Mouse (Mus musculus): ENCODE results near the gene Il33. TPM values are rescaled to one million over a fixed set of nuclear protein-coding genes. Genes with fewer than 3 reads are reported as not detected.

Gene Il33
- polyA plus RNA-seq, 1 experiment from 2014 or later: 0.34 TPM

DNA sequence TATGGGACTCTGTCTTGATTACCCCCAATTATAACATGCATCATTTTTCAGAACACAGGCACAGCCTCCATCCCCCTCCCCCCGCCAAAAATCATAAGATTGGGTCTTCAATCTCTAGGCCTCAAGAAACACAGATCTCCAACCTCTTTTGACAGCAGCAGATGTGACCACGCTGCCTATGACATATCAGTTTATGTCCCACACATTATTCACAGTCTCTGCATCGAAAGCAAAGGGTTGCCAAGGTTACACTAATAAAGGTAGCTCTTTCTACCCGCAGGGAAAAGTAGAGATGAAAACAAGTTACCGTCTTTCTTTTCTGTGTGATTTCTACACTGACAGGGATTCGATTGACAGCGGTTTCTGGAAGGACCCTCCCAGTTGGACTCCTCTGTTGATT is 29.9 kb upstream of the Il33 start:
- H3K4me2 ChIP-seq (replicated peaks): no peak overlapping the region
- no peak overlapping the region for H3K4me3 ChIP-seq
- no peak overlapping the region for H3K9ac ChIP-seq (replicated peaks)
- ATAC-seq (replicated peaks): no peak
- no peaks in the 10 kb centered on the region for H3K9me3 ChIP-seq
- 48% methylated on average over 7 of the region's 7 CpGs for WGBS
- no peaks in the 10 kb centered on the region for H3K4me1 ChIP-seq
- no peaks in the 10 kb centered on the region for H3K36me3 ChIP-seq
- no peaks in the 10 kb centered on the region for H3K27me3 ChIP-seq
- no peak overlapping the region for H3K27ac ChIP-seq (replicated peaks)

DNA sequence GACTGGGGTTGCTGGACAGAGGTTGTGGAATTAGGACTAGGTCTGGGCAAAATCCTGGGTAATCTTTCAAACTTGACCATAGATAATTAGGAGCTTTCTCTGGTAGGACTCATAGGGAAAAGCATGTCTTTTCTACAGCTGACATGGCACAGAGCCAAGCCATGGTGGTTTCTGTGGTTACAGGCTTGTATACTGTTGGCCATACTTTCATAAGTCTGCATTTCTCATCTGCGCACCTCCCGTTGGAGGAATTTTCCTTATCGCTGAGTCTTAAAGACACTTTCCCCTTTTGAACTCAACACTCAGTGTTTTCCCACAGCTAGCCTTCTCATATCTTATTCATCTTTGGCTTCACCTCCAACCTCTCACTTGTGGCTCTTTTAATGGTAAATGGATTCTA is 24.6 kb upstream of the Il33 start:
- H3K4me2 ChIP-seq (replicated peaks): no peak overlapping the region
- no peak for ATAC-seq (replicated peaks)
- H3K27ac ChIP-seq (replicated peaks): no peak overlapping the region

DNA sequence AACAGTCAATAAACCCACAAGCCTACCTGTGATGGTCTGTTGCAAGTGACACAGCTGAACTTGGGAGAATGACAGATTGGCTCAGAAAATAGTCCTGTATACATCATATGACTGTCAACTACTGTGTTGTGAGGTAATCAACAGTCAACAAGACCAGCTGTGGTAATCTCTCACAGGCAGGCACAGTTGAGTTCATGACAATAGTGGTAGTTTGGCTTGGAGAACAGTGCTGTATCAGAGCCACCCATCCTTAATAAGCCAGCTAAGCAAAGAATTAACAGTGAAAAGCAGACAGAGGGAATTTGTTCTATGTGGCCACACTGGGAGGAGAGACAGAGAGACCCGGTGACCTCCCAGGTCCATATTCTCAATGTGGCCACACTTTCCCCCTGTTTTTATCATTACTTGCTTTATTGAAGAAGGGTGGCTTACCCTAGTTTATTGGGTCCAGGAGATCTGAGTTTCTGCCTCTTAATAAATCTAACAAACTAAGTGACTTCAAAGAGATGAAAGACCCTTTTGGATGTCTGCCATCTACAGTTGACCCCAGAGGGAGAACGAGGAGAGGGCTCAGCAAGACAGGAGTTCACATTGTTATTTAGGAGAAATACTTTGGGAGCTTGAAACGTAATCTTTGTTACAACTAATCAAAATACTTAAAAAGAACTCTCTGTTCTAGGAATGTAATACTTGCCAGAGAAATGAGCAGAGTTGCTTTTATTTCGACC is 22.4 kb upstream of the Il33 start:
- Histone ChIP-seq H3K4me3 (no peak overlapping the region), H3K9me3 (no peaks in the 10 kb centered on the region), H3K4me2 (replicated peaks) (no peak overlapping the region), H3K36me3 (no peaks in the 10 kb centered on the region), H3K9ac (replicated peaks) (no peak overlapping the region), H3K27ac (replicated peaks) (no peak overlapping the region), H3K4me1 (no peaks in the 10 kb centered on the region), H3K27me3 (no peaks in the 10 kb centered on the region)
- ATAC-seq (replicated peaks): no peak
- WGBS: 52% methylated on average over 4 of the region's 4 CpGs

More for the DNA sequence above, 24.6 kb upstream of the Il33 start:
- no peaks in the 10 kb centered on the region for H3K27me3 ChIP-seq
- no peaks in the 10 kb centered on the region for H3K9me3 ChIP-seq
- no peak overlapping the region for H3K4me3 ChIP-seq
- 85% methylated on average over 3 of the region's 3 CpGs for WGBS
- H3K36me3 ChIP-seq: no peaks in the 10 kb centered on the region
- no peaks in the 10 kb centered on the region for H3K4me1 ChIP-seq
- no peak overlapping the region for H3K9ac ChIP-seq (replicated peaks)

DNA sequence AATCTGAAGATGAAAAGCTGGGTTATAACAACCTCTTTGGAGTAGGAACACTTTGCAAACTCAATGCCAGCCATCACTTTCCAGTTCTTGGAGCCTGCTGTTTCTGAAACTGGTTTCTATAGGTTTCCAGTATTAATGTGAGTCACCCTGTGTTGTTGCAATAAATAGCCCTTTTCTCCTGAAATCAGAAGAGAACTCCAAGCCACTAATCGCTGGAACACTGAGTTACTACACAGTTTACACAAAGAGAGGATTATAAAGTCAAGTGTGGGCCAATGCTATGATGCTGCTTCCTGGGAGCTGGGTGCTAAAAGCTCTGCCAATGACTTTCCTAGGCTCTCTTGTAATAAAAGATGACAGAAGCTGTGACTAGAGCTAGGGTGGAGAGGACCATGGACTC is 19.0 kb upstream of the Il33 start:
- H3K27me3 ChIP-seq: no peaks in the 10 kb centered on the region
- WGBS: 34% methylated on average over 1 of the region's 1 CpGs
- H3K4me3 ChIP-seq: no peak overlapping the region
- no peaks in the 10 kb centered on the region for H3K36me3 ChIP-seq
- no peak overlapping the region for H3K27ac ChIP-seq (replicated peaks)
- no peaks in the 10 kb centered on the region for H3K4me1 ChIP-seq
- H3K9ac ChIP-seq (replicated peaks): no peak overlapping the region
- H3K9me3 ChIP-seq: no peaks in the 10 kb centered on the region
- no peak for ATAC-seq (replicated peaks)
- H3K4me2 ChIP-seq (replicated peaks): no peak overlapping the region

DNA sequence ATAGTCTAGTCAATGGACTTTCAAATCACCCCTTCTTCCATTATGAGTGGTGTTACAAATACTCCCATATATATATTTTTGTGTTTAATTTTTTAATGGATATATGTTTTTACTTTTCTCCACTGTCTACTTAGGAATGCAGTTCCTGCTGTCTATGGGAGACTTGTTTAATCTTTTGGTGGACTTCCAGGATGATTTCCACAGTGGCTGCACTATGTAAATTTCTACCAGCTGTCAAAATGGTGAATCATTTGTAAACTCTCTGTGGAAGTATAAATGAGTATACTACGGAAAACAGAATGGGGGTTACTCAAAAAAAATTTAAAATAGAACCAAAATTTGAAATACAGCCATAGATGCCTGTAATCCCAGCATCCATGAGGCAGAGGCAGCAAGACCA is 15.7 kb upstream of the Il33 start:
- H3K9me3 ChIP-seq: no peaks in the 10 kb centered on the region
- 87% methylated on average over 1 of the region's 1 CpGs for WGBS
- H3K27me3 ChIP-seq: no peaks in the 10 kb centered on the region

DNA sequence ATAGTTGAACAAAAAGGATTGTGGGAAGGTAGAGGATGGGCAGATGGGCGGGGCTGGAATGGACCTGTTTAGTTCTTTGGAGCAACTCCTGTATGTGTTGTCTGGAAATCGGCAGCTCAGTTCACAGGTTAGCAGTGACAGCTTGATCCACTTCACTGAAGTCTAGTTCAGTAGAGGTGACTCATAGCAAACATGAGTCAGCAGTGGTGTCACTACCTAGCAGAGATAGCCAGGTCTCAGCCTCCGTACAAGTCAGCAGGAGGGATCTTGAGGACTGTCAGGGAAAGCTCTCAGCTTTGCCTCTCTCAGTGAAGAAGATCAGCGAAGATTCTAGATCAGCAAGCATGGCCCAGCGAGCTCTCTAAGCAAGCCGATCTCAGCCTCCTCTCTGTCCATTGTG is 13.0 kb upstream of the Il33 start:
- no peak for ATAC-seq (replicated peaks)
- no peaks in the 10 kb centered on the region for H3K36me3 ChIP-seq
- no peak overlapping the region for H3K4me3 ChIP-seq
- no peaks in the 10 kb centered on the region for H3K4me1 ChIP-seq
- H3K27me3 ChIP-seq: no peaks in the 10 kb centered on the region
- WGBS: 97% methylated on average over 6 of the region's 6 CpGs
- no peaks in the 10 kb centered on the region for H3K9me3 ChIP-seq
- H3K27ac ChIP-seq (replicated peaks): no peak overlapping the region
- no peak overlapping the region for H3K9ac ChIP-seq (replicated peaks)
- no peak overlapping the region for H3K4me2 ChIP-seq (replicated peaks)

More for the DNA sequence above, 15.7 kb upstream of the Il33 start:
- Histone ChIP-seq H3K9ac (replicated peaks) (no peak overlapping the region), H3K4me1 (no peaks in the 10 kb centered on the region), H3K4me2 (replicated peaks) (no peak overlapping the region), H3K27ac (replicated peaks) (no peak overlapping the region), H3K4me3 (no peak overlapping the region), H3K36me3 (no peaks in the 10 kb centered on the region)
- ATAC-seq (replicated peaks): no peak

DNA sequence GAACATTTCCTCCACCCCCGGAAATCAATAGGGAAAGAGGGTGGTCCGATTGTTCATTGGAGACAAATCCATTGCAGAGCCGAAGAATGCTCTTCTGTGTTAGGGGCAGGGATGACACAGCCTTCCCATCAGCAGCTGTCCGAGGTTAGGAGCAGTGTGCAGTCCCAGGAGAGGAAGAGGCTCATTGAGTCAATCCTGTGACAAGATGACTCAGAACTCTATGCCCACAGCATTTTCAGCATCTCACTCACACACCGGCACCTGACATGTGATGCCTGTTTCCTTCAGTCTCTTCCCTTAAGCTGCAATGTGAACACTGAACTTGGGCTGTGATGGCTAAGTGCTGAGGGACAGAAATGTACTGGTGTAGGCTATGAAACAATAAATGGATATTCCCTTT is 7.5 kb upstream of the Il33 start:
- 82% methylated on average over 5 of the region's 5 CpGs for WGBS
- Histone ChIP-seq H3K4me1 (no peaks in the 10 kb centered on the region), H3K27me3 (no peaks in the 10 kb centered on the region), H3K27ac (replicated peaks) (no peak overlapping the region), H3K36me3 (no peaks in the 10 kb centered on the region), H3K4me3 (no peak overlapping the region), H3K9ac (replicated peaks) (no peak overlapping the region), H3K4me2 (replicated peaks) (no peak overlapping the region), H3K9me3 (no peaks in the 10 kb centered on the region)
- no peak for ATAC-seq (replicated peaks)

DNA sequence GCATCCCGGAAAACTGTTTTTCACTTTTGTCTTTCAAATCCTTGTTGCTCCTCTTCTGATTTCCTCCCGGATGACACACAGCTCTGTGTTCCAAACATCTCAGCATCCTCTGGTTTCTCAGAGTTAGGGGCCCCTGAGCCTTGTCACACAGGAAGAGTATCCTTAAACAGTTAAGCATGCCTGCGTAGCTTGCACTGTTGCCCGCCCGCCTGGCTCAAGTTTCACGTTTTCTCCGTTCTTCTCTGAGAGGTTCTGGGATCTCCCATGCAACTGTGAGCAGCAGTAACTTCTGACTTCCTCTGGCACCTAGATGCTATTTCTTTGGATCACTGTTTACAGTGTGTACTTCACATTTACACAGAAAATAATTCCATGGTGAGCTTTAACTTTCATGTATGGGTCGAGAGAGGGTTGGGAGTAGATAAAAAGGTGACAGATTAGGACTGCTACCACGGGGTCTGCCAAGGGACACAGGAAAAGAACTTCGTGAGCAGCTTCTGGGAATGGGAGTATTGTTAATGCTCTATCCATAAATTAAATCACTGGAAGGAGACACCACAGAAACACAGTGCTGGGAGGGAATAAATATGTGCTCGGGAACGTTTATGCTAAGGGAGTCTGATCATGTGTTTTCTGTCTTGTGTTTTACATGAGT is 1.3 kb downstream of the Il33 start:
- 74% methylated on average over 12 of the region's 12 CpGs for WGBS
- no peak for ATAC-seq (replicated peaks)
- Histone ChIP-seq H3K9ac (replicated peaks) (no peak overlapping the region), H3K4me1 (peaks cover 8% of the 10 kb centered on the region; the same call in 1 of the 2 replicates), H3K9me3 (no peaks in the 10 kb centered on the region), H3K4me2 (replicated peaks) (no peak overlapping the region), H3K36me3 (no peaks in the 10 kb centered on the region), H3K4me3 (no peak overlapping the region), H3K27me3 (no peaks in the 10 kb centered on the region), H3K27ac (replicated peaks) (no peak overlapping the region)

DNA sequence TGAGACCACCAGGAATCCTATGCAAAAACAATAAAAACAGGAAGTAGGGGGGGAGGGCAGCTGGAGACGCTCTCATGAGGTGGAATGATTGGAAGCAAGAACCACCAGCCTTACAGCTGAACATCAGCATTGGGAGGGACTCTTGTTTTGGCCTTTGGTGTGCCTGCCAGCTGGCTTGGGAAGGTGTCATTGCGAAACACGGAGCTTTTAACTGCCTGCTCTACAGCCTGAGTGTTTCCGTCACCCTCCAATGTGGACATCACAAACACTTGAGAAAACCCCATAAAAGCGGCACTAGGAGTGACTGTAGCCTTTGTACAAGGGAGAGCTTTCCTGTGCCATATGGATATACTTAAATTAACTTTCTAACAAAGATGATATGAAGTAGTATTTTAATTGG is 5.4 kb downstream of the Il33 start:
- 78% methylated on average over 5 of the region's 5 CpGs for WGBS
- Histone ChIP-seq H3K4me2 (replicated peaks) (no peak overlapping the region), H3K9me3 (no peaks in the 10 kb centered on the region), H3K36me3 (no peaks in the 10 kb centered on the region), H3K4me3 (no peak overlapping the region), H3K4me1 (no peaks in the 10 kb centered on the region), H3K9ac (replicated peaks) (no peak overlapping the region), H3K27ac (replicated peaks) (no peak overlapping the region), H3K27me3 (no peaks in the 10 kb centered on the region)
- ATAC-seq (replicated peaks): no peak

DNA sequence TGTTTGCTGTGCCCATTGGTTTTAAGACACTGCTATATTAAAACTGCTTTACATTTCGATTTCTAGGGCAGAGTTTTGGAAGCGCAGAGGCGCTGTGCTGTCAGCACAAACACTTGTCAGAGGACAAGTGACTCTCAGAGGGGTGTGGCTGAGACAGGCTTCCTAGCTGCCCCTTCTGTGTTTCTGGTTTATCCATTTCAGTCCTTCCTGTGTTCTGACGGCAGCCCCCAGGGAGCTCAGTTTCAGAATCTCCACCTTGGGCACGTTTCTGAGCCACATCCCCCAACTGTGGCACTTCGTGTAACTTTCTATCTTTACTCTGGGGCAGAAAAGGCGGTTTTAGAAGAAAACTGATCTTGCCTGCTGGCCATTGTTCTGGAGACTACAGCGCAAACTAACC is 12.5 kb downstream of the Il33 start:
- Histone ChIP-seq H3K27me3 (no peaks in the 10 kb centered on the region), H3K4me2 (replicated peaks) (no peak overlapping the region), H3K36me3 (no peaks in the 10 kb centered on the region), H3K4me3 (no peak overlapping the region), H3K9me3 (no peaks in the 10 kb centered on the region), H3K4me1 (no peaks in the 10 kb centered on the region), H3K27ac (replicated peaks) (no peak overlapping the region), H3K9ac (replicated peaks) (no peak overlapping the region)
- ATAC-seq (replicated peaks): no peak
- WGBS: 61% methylated on average over 8 of the region's 8 CpGs

DNA sequence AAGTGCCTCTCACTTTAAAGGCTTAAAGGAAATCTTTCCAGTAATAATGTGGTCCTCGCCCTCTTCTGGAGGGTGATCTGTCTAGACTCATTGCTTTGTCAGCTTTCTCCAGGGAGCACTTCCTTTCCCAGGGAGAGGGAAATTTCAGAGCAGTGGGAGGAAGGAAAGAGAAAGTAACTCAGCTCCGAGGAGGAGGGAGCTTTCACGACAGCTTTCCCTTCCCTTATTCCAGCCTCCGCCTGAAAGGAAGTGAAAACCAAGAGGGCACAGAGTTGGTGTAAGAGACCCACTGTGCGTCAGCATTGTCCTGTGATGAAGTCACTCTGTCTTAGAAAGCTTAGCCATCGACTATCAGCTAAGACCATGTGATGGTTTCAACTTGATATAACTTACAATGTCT is 15.3 kb downstream of the Il33 start:
- Histone ChIP-seq H3K27ac (replicated peaks) (no peak overlapping the region), H3K9me3 (no peaks in the 10 kb centered on the region), H3K4me2 (replicated peaks) (no peak overlapping the region), H3K4me1 (no peaks in the 10 kb centered on the region), H3K36me3 (no peaks in the 10 kb centered on the region), H3K27me3 (no peaks in the 10 kb centered on the region), H3K4me3 (no peak overlapping the region), H3K9ac (replicated peaks) (no peak overlapping the region)
- 62% methylated on average over 6 of the region's 6 CpGs for WGBS
- ATAC-seq (replicated peaks): no peak

DNA sequence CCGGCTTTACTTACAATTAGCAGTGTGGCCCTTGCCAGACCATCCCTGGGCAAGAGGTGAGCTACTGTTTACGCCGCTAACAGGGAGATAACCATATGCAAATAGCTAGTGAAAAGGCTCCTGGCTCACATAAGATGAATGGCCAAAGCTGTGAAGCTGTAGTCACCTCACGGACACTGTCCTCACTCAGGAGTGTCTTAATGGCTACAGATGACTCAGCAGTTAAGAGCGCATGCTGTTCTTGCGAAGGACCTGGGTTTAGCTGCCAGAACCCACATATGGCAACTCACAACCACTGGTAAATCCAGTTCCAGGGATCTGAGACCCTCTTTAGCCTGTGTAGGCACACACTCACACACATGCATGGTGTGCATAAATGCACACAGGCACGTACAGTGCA is 16.3 kb downstream of the Il33 start:
- no peak overlapping the region for H3K9ac ChIP-seq (replicated peaks)
- no peaks in the 10 kb centered on the region for H3K27me3 ChIP-seq
- ATAC-seq (replicated peaks): no peak
- H3K36me3 ChIP-seq: no peaks in the 10 kb centered on the region
- no peaks in the 10 kb centered on the region for H3K9me3 ChIP-seq
- no peaks in the 10 kb centered on the region for H3K4me1 ChIP-seq
- H3K27ac ChIP-seq (replicated peaks): no peak overlapping the region
- H3K4me2 ChIP-seq (replicated peaks): no peak overlapping the region
- H3K4me3 ChIP-seq: no peak overlapping the region
- WGBS: 82% methylated on average over 7 of the region's 7 CpGs

DNA sequence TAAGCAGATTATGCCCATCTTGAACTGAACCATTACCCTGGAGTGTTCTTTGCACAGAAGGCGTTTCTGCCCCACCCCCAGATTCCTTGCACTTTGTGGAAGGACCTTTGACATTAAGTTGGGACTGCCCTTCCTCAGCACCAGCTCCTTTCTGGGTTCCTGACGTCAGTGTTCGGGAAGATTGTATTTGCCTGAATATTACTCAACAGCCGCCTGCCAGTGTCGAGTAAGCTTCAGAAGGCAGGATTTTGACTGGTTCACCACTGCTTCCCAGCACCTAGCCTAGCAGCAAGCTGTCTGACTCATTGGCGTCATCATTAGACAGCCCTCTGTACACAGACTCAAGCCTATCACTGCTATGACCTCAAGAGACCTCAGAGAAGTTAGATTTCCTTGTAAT is 17.4 kb downstream of the Il33 start:
- Histone ChIP-seq H3K27me3 (no peaks in the 10 kb centered on the region), H3K4me1 (no peaks in the 10 kb centered on the region), H3K9ac (replicated peaks) (no peak overlapping the region), H3K27ac (replicated peaks) (no peak overlapping the region), H3K36me3 (no peaks in the 10 kb centered on the region), H3K4me3 (no peak overlapping the region), H3K4me2 (replicated peaks) (no peak overlapping the region), H3K9me3 (no peaks in the 10 kb centered on the region)
- no peak for ATAC-seq (replicated peaks)
- 84% methylated on average over 6 of the region's 6 CpGs for WGBS

Measured in forebrain, embryonic 15.5 days (tissue).